Mouse (Mus musculus) G1E (cell line): Measurements from ENCODE around the gene Efcab2. TPM values are rescaled to one million over a fixed set of nuclear protein-coding genes. Genes with fewer than 3 reads are reported as not detected.

Experiments
- ATAC-seq: 2 replicates; pipeline ENCODE4 v1.8.0; 2016; ENCODE audit warnings: mild to moderate bottlenecking; ENCODE audit not compliant: insufficient number of reproducible peaks, poor library complexity, low FRiP score, severe bottlenecking; ENCODE audit errors: extremely low read depth
- DNase-seq: peaks from one replicate; pipeline ENCODE4 v3.0.0; 2012; ENCODE audit warnings: low spot score
- H3K27me3 ChIP-seq: 2 replicates; pipeline ENCODE4 v1.6.1; 2012; ENCODE audit warnings: mild to moderate bottlenecking, low read length, inconsistent platforms; ENCODE audit not compliant: insufficient read depth
- H3K36me3 ChIP-seq: replicated peaks from 2 replicates; pipeline ENCODE3; 2012; ENCODE audit warnings: mild to moderate bottlenecking, inconsistent platforms
- H3K4me1 ChIP-seq: 2 replicates; pipeline ENCODE4 v1.6.1; 2012; ENCODE audit warnings: low read depth, low read length, inconsistent platforms, mixed read lengths; ENCODE audit not compliant: insufficient read depth
- H3K4me3 ChIP-seq: 2 replicates; pipeline ENCODE4 v1.5.1; 2012; ENCODE audit warnings: low read depth, mild to moderate bottlenecking, inconsistent platforms, low read length, moderate library complexity, mixed read lengths
- H3K9me3 ChIP-seq: replicated peaks from 2 replicates; pipeline ENCODE4 v1.6.1; 2012; ENCODE audit warnings: inconsistent platforms
- CTCF ChIP-seq: IDR thresholded peaks from 2 replicates; pipeline ENCODE4 v1.5.1; 2012; ENCODE audit warnings: low read depth, low read length, inconsistent platforms, mixed read lengths
- GATA1 ChIP-seq: IDR thresholded peaks from 2 replicates; pipeline ENCODE4 v1.6.1; 2012; ENCODE audit warnings: borderline replicate concordance, low read length, inconsistent platforms, mixed read lengths
- GATA2 ChIP-seq: IDR thresholded peaks from 2 replicates; pipeline ENCODE4 v1.6.1; 2012; ENCODE audit warnings: low read depth, low read length, inconsistent platforms, borderline replicate concordance
- POLR2AphosphoS5 ChIP-seq: IDR thresholded peaks from 2 replicates; pipeline ENCODE4 v1.6.1; 2012; ENCODE audit warnings: low read depth, low read length, inconsistent platforms; ENCODE audit not compliant: insufficient replicate concordance
- TAL1 ChIP-seq: conservative IDR thresholded peaks from 2 replicates; pipeline ENCODE4 v1.6.1; 2012; ENCODE audit warnings: low read depth, low read length, inconsistent platforms, mixed read lengths
- polyA plus RNA-seq: library from polyadenylated mRNA; stranded (reverse); fragments of >175 nt; gene quantifications from 2 replicates; pipeline ENCODE4 v1.2.3, GENCODE M21; 2012
- total RNA-seq, 2 experiments: library from RNA; stranded (forward) in 1 of 2; stranded (reverse) in 1 of 2; fragments of 200-1000 nt in 1 of 2; fragments of >200 nt in 1 of 2; fragmentation: Nextera tagmentation in 1 of 2; gene quantifications; 2 replicates each; pipeline ENCODE4 v1.2.3; 2014 to 2017

Gene Efcab2
- total and polyA plus RNA-seq, 3 experiments: 0.17 to 6.0 (median 4.1) TPM

DNA sequence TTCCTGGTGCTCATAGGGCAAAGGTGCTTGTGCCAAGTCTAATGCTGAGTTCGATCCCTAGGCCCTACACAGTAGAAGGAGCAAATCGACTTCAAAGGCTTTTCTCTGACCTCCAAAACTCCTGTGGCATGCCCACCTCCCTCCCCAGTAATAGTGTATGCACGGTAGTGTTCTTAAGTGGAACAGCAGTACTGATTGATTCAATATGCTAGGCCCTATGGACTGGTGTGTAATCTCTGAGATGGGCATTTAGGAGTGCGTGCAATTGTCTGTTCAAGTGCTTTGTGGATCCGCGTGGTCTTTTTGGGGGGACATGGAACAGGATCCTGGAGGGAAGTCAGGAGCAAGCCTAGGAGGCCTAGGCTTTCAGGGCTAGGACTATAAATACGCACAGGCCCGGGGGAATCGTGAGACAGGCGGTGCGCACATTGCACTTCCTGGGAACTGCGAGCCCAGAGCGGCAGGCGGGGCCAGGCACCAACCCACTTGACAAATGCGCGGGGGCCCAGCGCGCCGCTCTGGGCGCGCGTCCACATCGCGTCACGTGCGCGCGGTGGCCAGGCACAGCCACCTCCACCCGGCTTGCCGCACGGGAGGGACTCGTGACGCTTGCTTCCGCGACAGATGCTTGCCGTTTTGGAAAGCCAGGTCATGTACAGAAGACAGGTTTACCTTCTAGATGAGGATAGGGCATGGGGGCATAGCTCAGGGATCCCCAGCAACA lies 37.2 kb upstream of the Efcab2 start:
- H3K27me3 ChIP-seq: no peaks in the 10 kb centered on the region
- peak; percentile 80 for ATAC-seq
- H3K4me3 ChIP-seq: peak overlapping the region; percentile 73
- no peaks in the 10 kb centered on the region for H3K9me3 ChIP-seq
- peak; percentile 89 for DNase-seq
- peaks cover 5% of the 10 kb centered on the region for H3K36me3 ChIP-seq
- peaks cover 27% of the 10 kb centered on the region for H3K4me1 ChIP-seq
- TF ChIP-seq GATA2 (no peak), CTCF (no peak), GATA1 (no peak), TAL1 (no peak), POLR2AphosphoS5 (no peak)

DNA sequence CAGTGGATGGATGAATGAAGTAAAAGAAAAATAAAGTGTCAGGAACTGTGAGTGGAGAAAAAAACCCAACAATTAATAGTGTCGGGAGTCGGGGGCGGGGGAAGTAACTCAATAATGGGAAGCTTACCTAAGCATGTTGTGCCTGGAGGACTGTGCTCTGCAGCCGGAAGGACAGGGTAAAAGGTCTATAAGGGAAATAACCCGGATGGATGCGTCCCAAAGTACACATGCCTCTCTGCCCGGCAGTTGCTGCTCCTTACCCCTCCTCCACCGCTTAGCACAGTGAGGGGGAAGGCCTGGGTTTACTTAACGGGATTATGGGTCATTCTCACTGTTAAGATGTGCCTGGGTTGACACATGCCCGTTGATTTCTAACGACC lies 36.6 kb upstream of the Efcab2 start:
- Histone ChIP-seq H3K27me3 (no peaks in the 10 kb centered on the region), H3K4me1 (peaks cover 27% of the 10 kb centered on the region), H3K36me3 (peaks cover 5% of the 10 kb centered on the region), H3K4me3 (peak overlapping the region; percentile 73), H3K9me3 (no peaks in the 10 kb centered on the region)
- no peak for TF ChIP-seq TAL1
- ATAC-seq: peak; percentile 71
- peak; percentile 53 for DNase-seq

DNA sequence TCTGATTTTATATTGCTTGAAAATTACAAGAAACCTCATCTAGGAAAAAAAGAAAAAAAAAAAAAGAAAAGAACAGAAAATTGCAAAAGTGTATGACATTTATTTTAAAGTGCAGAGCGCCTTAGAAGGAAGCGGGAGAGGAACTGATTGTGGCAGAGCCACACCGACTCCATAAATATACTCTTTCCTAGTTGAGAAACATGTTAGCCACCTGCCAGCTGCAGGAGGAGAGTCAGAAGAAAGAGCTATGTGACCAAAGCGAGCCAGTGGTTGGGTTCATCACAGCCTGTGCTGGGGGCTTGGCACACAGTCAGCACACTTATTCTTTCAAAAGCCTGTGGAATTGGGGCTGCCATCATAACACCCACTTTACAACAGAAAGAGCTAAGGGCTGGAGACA lies 33.2 kb upstream of the Efcab2 start:
- ATAC-seq (no peak), DNase-seq (no peak)
- H3K9me3 ChIP-seq: no peaks in the 10 kb centered on the region
- H3K27me3 ChIP-seq: no peaks in the 10 kb centered on the region
- H3K36me3 ChIP-seq: peaks cover 5% of the 10 kb centered on the region
- TF ChIP-seq CTCF (no peak), POLR2AphosphoS5 (no peak), TAL1 (no peak), GATA1 (no peak), GATA2 (no peak)
- H3K4me3 ChIP-seq: no peak overlapping the region
- H3K4me1 ChIP-seq: peaks cover 34% of the 10 kb centered on the region

- TF ChIP-seq GATA2 (no peak), TAL1 (no peak), CTCF (no peak), POLR2AphosphoS5 (no peak), GATA1 (no peak)
- no peaks in the 10 kb centered on the region for H3K27me3 ChIP-seq
- DNase-seq (no peak), ATAC-seq (no peak)
- H3K4me1 ChIP-seq: peaks cover 26% of the 10 kb centered on the region
- peaks cover 4% of the 10 kb centered on the region for H3K36me3 ChIP-seq
- H3K9me3 ChIP-seq: no peaks in the 10 kb centered on the region
- no peak overlapping the region for H3K4me3 ChIP-seq
Observed at GRCm38 (mm10) chr1:178375381-178375780, 30.5 kb upstream of the Efcab2 start.

DNA sequence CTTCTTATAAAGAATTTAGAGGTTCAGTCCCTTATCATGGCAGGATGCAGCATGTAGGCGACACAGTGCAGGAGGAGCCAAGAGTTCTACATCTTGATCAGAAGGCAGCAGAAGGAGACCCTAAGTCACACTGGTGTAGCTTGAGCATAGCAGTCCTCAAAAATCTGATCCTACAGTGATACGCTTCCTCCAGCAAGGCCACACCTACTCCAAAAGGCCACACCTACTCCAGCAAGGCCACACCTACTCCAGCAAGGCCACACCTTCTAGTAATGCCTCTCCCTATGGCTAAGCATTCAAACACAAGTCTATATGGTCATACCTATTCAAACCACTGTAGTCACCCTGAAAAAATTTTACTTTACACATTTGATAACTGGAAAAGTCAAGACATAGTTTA lies 29.8 kb upstream of the Efcab2 start:
- ATAC-seq (no peak), DNase-seq (no peak)
- peaks cover 2% of the 10 kb centered on the region for H3K36me3 ChIP-seq
- no peaks in the 10 kb centered on the region for H3K9me3 ChIP-seq
- H3K4me3 ChIP-seq: no peak overlapping the region
- TF ChIP-seq POLR2AphosphoS5 (no peak), GATA1 (no peak), CTCF (no peak), TAL1 (no peak), GATA2 (no peak)
- no peaks in the 10 kb centered on the region for H3K27me3 ChIP-seq
- H3K4me1 ChIP-seq: peaks cover 24% of the 10 kb centered on the region

- H3K36me3 ChIP-seq: peaks cover 2% of the 10 kb centered on the region
- H3K9me3 ChIP-seq: no peaks in the 10 kb centered on the region
- ATAC-seq (no peak), DNase-seq (no peak)
- peaks cover 27% of the 10 kb centered on the region for H3K4me1 ChIP-seq
- no peaks in the 10 kb centered on the region for H3K27me3 ChIP-seq
- no peak overlapping the region for H3K4me3 ChIP-seq
- no peak for TF ChIP-seq GATA1
- no peak for TF ChIP-seq TAL1
- no peak for TF ChIP-seq POLR2AphosphoS5
- TF ChIP-seq CTCF: no peak
- no peak for TF ChIP-seq GATA2
Observed at GRCm38 (mm10) chr1:178376907-178377306, 29.0 kb upstream of the Efcab2 start.

GRCm38 (mm10) chr1:178378115-178378514 lies 27.8 kb upstream of the Efcab2 start:
- Histone ChIP-seq H3K36me3 (no peaks in the 10 kb centered on the region), H3K27me3 (no peaks in the 10 kb centered on the region), H3K9me3 (no peaks in the 10 kb centered on the region), H3K4me3 (no peak overlapping the region), H3K4me1 (peaks cover 35% of the 10 kb centered on the region)
- DNase-seq: no peak
- TF ChIP-seq GATA2 (no peak), TAL1 (peak; percentile 19; the same call in 1 of the 2 replicates)
- peak; percentile 61 for ATAC-seq
